ENCODE assay signal across 8 mouse cellular contexts in the genomic region with DNA sequence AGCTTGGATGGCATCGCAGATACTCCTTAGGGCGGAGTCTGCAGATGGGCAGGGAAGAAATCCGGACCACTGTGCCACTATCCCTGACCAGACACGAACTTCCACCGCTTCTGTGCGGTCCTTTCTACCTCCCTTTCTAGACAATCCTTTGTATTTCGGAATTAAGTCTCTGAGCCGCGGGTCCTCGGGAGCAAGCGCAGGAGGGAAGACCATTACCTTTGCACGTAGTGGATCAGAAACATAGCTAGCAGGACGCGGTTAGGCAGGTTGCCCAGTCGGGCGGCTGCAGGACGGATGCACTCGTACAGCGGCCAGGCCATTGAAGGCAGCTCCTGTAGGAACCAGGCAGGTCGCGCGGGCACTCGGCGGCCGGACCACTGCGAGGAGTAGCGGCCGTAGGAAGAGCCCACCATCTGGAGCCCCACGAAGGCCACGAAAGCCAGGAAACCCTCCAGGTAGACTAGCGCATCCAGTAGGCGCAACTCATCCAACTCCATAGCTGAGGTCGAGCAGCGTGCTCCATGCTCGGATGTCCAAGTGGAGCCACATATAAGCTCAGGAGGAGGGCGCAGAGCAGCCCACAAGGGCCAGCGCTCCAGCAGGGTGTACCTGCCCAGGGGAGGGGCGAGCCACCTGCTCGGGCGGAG. TPM values are rescaled to one million over a fixed set of nuclear protein-coding genes. Genes with fewer than 3 reads are reported as not detected.
DNase-seq lines count a peak whose midpoint lies in the region; ATAC-seq and TF ChIP-seq lines count a peak whose summit lies in the region.

No protein-coding gene starts in this region.

- H3K27ac ChIP-seq in cortical plate, adult 2 months (ENCODE audit: insufficient read depth, low read length) = no peak overlapping the region
- peak overlapping the region; percentile 94 for H3K27ac ChIP-seq in heart, embryonic 10.5 days
- H3K27ac ChIP-seq in stomach, postnatal 0 days (replicated peaks) = no peak overlapping the region

- peak overlapping the region; percentile 69 for H3K9ac ChIP-seq in stomach, postnatal 0 days (ENCODE audit: low read length)

- H3K4me1 ChIP-seq in cortical plate, adult 2 months (ENCODE audit: control insufficient read depth, insufficient read depth, low read length) = 0 out of 2 replicates have a peak, but pooled peaks cover 2% of the 10 kb centered on the region
- H3K4me1 ChIP-seq in heart, embryonic 10.5 days = peaks cover 13% of the 10 kb centered on the region; the same call in 1 of the 2 replicates
- peaks cover 48% of the 10 kb centered on the region for H3K4me1 ChIP-seq in megakaryocyte, embryonic 14.5 days
- 0 out of 2 replicates have a peak, but pooled peaks cover 2% of the 10 kb centered on the region for H3K4me1 ChIP-seq in stomach, postnatal 0 days (replicated peaks; ENCODE audit: control insufficient read depth, insufficient read depth)

- DNase-seq in cerebellum, adult 9-10 months = peak; percentile 81
- no peak for DNase-seq in cerebellum, adult 9-11 months
- peak; percentile 16 to 26 for DNase-seq in CD8-positive naive resting alpha-beta T cell, adult 2 months (ENCODE audit: low read depth in 2 of 2, low spot score in 2 of 2)
- DNase-seq in heart, embryonic 10.5 days (ENCODE audit: low spot score) = no peak
- peak; percentile 70 for DNase-seq in kidney, postnatal 10 days
- DNase-seq in stomach, postnatal 0 days (ENCODE audit: low spot score) = peak; percentile 62

- TF ChIP-seq CTCF in cortical plate, adult 2 months (IDR thresholded peaks at IDR 0.05; ENCODE audit: extremely low read depth, insufficient read depth, low read length) = no peak
- TF ChIP-seq CTCF in stomach, postnatal 0 days (IDR thresholded peaks at IDR 0.05; ENCODE audit: low read depth) = no peak

- H3K4me2 ChIP-seq in stomach, postnatal 0 days (replicated peaks; ENCODE audit: low read depth) = peak overlapping the region; percentile 70

- TF ChIP-seq EP300 in stomach, postnatal 0 days (optimal IDR thresholded peaks at IDR 0.05) = no peak

- 1% methylated on average over 40 of the region's 40 CpGs for WGBS in heart, embryonic 10.5 days
- under 1% methylated on average over 40 of the region's 40 CpGs for WGBS in stomach, postnatal 0 days

- peaks cover 10% of the 10 kb centered on the region; the same call in 1 of the 2 replicates for H3K27me3 ChIP-seq in heart, embryonic 10.5 days (ENCODE audit: insufficient read depth, poor library complexity, severe bottlenecking)
- H3K27me3 ChIP-seq in megakaryocyte, embryonic 14.5 days (replicated peaks) = no peaks in the 10 kb centered on the region
- H3K27me3 ChIP-seq in stomach, postnatal 0 days (ENCODE audit: control insufficient read depth, insufficient read depth, low read length) = no peaks in the 10 kb centered on the region

- H3K9me3 ChIP-seq in heart, embryonic 10.5 days = no peaks in the 10 kb centered on the region
- no peaks in the 10 kb centered on the region for H3K9me3 ChIP-seq in megakaryocyte, embryonic 14.5 days
- H3K9me3 ChIP-seq in stomach, postnatal 0 days (ENCODE audit: control insufficient read depth, low read length) = no peaks in the 10 kb centered on the region

- H3K4me3 ChIP-seq in cortical plate, adult 2 months (ENCODE audit: insufficient read depth, low read length) = peak overlapping the region; percentile 59
- peak overlapping the region; percentile 98 for H3K4me3 ChIP-seq in heart, embryonic 10.5 days
- H3K4me3 ChIP-seq in megakaryocyte, embryonic 14.5 days (replicated peaks) = peak overlapping the region; percentile 99
- H3K4me3 ChIP-seq in stomach, postnatal 0 days (ENCODE audit: low read depth, low read length) = peak overlapping the region; percentile 66

- H3K36me3 ChIP-seq in heart, embryonic 10.5 days = peaks cover 22% of the 10 kb centered on the region
- H3K36me3 ChIP-seq in megakaryocyte, embryonic 14.5 days (replicated peaks; ENCODE audit: low read length) = peaks cover 27% of the 10 kb centered on the region
- H3K36me3 ChIP-seq in stomach, postnatal 0 days (ENCODE audit: control insufficient read depth, insufficient read depth, low read length) = peaks cover 2% of the 10 kb centered on the region; the same call in 1 of the 2 replicates

- ATAC-seq in stomach, postnatal 0 days (ENCODE audit: low FRiP score, low TSS enrichment) = peak; percentile 8

- TF ChIP-seq POLR2A in cortical plate, adult 2 months (IDR thresholded peaks at IDR 0.05; ENCODE audit: extremely low read depth, insufficient read depth, low read length) = no peak

RNA-seq across cellular contexts. Expression of a gene that starts 0.4 kb away (rescaled TPM):
- 14.1 and 14.7 TPM in 2 replicates for polyA plus RNA-seq in cortical plate, adult 2 months (2012; rRNA removed)
- 8.5 and 12.0 TPM in 2 replicates for polyA plus RNA-seq in heart, embryonic 10.5 days (2016; fragmentation: Nextera tagmentation; extraction: Ambion mirVana)
- 1.9 and 3.2 TPM in 2 replicates for polyA plus RNA-seq in megakaryocyte, embryonic 14.5 days (2012; ENCODE audit: insufficient read depth, low replicate concordance)
- polyA plus RNA-seq in stomach, postnatal 0 days (2015; fragmentation: Nextera tagmentation; extraction: Ambion mirVana) = 27.8 and 29.4 TPM in 2 replicates

Comparison
In these comparisons a context has a peak if more than half of its experiments do, and no peak if none do; other contexts are left out.
1. DNase-seq: peak in cerebellum, adult 9-10 months (single experiment), CD8-positive naive resting alpha-beta T cell, adult 2 months (2 of 2), kidney, postnatal 10 days (single experiment) and stomach, postnatal 0 days (single experiment); none in cerebellum, adult 9-11 months (single experiment) and heart, embryonic 10.5 days (single experiment).
2. Peak in every context shown above with its lines, with median percentiles within 50 percentile points of each other: H3K4me3 ChIP-seq.